Mouse (Mus musculus) liver, embryonic 15.5 days (tissue): Measurements from ENCODE around the gene Letmd1. TPM values are rescaled to one million over a fixed set of nuclear protein-coding genes. Genes with fewer than 3 reads are reported as not detected.

ENCODE experiments used
- ATAC-seq: fragments of 200-750 bp; cut with Nextera tagmentation; 2 replicates; pipeline ENCODE4 v1.8.0; 2017; ENCODE audit warnings: moderate number of reproducible peaks, mild to moderate bottlenecking, moderate library complexity; ENCODE audit not compliant: insufficient read depth
- H3K27ac ChIP-seq: fragments of 300-500 bp; sonication (generic); replicated peaks from 2 replicates; pipeline ENCODE4 v1.5.1; 2015; ENCODE audit warnings: mild to moderate bottlenecking, inconsistent platforms
- H3K27me3 ChIP-seq: fragments of 300-500 bp; sonication (generic); 2 replicates; pipeline ENCODE4 v1.6.1; 2015; ENCODE audit warnings: mild to moderate bottlenecking, inconsistent platforms
- H3K36me3 ChIP-seq: fragments of 300-500 bp; sonication (generic); replicated peaks from 2 replicates; pipeline ENCODE4 v1.6.1; 2015; ENCODE audit warnings: moderate library complexity, mild to moderate bottlenecking, inconsistent platforms
- H3K4me1 ChIP-seq: fragments of 300-500 bp; sonication (generic); replicated peaks from 2 replicates; pipeline ENCODE4 v1.6.1; 2015; ENCODE audit warnings: inconsistent platforms
- H3K4me2 ChIP-seq: fragments of 300-500 bp; sonication (generic); 2 replicates; pipeline ENCODE4 v1.6.1; 2015; ENCODE audit warnings: moderate library complexity, mild to moderate bottlenecking, inconsistent platforms
- H3K4me3 ChIP-seq: fragments of 300-500 bp; sonication (generic); replicated peaks from 2 replicates; pipeline ENCODE4 v1.5.1; 2015; ENCODE audit warnings: mild to moderate bottlenecking, inconsistent platforms
- H3K9ac ChIP-seq: fragments of 300-500 bp; sonication (generic); 2 replicates; pipeline ENCODE4 v1.6.1; 2015; ENCODE audit warnings: moderate library complexity, mild to moderate bottlenecking, inconsistent platforms
- H3K9me3 ChIP-seq: fragments of 300-500 bp; sonication (generic); replicated peaks from 2 replicates; pipeline ENCODE4 v1.6.1; 2016; ENCODE audit warnings: inconsistent platforms
- WGBS: fragments of 180-500 bp; shearing (Covaris S2); methylation state at CpG from one replicate; pipeline ENCODE4 v1.1.7; 2015; ENCODE audit warnings: mixed read lengths; ENCODE audit not compliant: insufficient replicate concordance; 5-methylcytosine and 5-hydroxymethylcytosine counted together
- polyA plus RNA-seq: library from polyadenylated mRNA; unstranded; fragments of >200 nt; fragmentation: Nextera tagmentation; extraction: Ambion mirVana; gene quantifications from 2 replicates; pipeline ENCODE4 v1.2.1, GENCODE M21; 2015

Gene Letmd1
- polyA plus RNA-seq, 1 experiment from 2014 or later: 11.9 TPM

DNA sequence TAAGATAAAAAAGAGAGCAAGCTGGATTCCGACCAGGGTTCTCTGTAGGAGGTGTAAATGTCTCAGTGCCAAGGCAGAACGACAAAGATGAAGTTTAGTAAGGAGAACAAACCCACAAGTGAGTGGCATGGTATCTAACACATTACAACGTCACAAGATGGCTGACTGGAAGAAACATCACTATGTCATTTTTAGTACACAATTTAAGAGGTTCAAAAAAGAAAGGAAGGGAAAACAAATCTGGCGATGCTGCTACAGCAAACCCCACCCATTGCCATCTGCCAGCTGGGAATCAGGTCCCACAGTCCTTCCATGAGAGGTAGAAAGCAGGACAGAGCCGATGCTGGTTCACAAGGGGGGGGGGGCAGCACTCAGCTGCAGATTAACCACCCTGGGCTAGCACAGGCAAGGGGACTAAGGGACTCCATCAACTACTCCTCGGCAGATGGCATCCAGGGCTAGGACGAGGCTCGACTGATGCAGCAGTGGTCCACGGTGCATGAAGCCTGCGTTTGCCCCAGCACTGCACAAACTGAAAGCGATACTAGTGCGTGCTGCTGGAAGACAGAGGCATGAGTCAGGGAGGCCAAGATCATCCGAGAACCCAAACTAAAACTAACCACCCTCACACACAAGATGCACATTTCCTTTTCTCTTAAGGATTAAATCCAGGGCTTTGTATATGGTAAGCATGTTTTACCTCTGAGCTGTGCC lies 39.8 kb downstream of the Letmd1 start:
- Histone ChIP-seq H3K9me3 (no peaks in the 10 kb centered on the region), H3K4me1 (no peaks in the 10 kb centered on the region), H3K27ac (no peak overlapping the region), H3K36me3 (peaks cover 26% of the 10 kb centered on the region), H3K4me3 (no peak overlapping the region), H3K4me2 (no peak overlapping the region), H3K27me3 (no peaks in the 10 kb centered on the region), H3K9ac (no peak overlapping the region)
- WGBS: 84% methylated on average over 13 of the region's 13 CpGs
- ATAC-seq: no peak

DNA sequence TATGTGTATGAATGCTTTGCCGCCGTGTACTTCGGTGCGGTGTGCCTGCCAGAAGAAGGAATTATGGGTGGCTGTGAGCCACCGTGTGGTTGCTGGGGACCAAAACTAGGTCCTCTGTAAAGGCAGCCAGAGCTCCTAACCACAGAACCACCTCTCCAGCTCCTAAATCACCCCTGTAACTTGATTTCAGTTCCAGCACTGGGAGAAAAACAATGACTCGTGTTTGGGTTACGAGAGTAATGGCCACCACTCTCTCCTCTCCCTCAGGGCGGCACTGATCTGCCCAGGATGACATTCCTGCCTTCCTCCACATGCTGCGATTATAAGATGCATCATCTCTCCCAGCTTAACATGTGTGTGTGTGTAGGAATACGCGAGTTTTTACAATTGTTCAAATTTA lies 41.2 kb downstream of the Letmd1 start:
- Histone ChIP-seq H3K4me1 (no peaks in the 10 kb centered on the region), H3K9ac (no peak overlapping the region), H3K9me3 (no peaks in the 10 kb centered on the region), H3K4me2 (no peak overlapping the region), H3K36me3 (peaks cover 27% of the 10 kb centered on the region), H3K27ac (no peak overlapping the region), H3K4me3 (no peak overlapping the region), H3K27me3 (no peaks in the 10 kb centered on the region)
- WGBS: 85% methylated on average over 11 of the region's 11 CpGs
- ATAC-seq: no peak

DNA sequence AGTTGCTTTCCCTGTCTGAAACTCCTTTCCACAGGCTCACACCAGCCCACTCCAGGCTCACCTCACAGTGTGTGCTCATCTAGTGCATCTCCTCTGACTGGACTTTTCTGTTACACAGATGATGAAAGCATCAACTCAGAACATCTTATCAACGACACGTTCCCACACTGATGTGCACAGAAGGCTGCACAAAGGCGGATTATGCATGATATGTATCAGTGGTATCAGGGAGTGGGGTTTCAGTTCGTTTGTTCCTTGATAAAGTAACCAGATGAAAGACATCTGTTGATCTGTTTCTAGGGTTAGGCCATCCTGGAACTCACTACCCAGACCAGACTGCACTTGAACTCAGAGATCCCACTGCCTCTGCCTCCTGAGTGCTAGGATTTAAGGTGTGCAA lies 44.6 kb downstream of the Letmd1 start:
- H3K4me1 ChIP-seq: no peaks in the 10 kb centered on the region
- ATAC-seq: no peak
- no peaks in the 10 kb centered on the region for H3K27me3 ChIP-seq
- H3K4me3 ChIP-seq: no peak overlapping the region
- no peak overlapping the region for H3K9ac ChIP-seq
- H3K27ac ChIP-seq: no peak overlapping the region
- H3K36me3 ChIP-seq: peaks cover 32% of the 10 kb centered on the region
- WGBS: 53% methylated on average over 4 of the region's 4 CpGs
- no peaks in the 10 kb centered on the region for H3K9me3 ChIP-seq
- H3K4me2 ChIP-seq: no peak overlapping the region

DNA sequence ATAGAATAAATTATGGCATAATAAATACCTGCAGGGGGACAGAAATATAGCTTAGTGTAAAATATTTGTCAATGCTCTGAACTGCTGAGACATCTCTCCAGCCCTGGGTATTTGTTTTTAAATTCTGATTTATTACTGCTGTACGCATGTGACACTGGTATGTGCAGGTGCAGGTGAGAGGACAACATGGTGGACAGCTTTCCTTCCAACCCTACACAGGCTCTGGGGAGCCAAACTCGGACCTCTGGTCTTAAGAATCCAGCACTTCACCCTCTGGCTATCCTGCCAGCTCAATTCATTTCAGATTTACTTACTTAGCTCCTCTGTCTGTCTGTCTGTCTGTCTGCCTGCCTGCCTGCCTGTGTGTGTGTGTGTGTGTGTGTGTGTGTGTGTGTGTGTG lies 46.3 kb downstream of the Letmd1 start:
- Histone ChIP-seq H3K4me3 (no peak overlapping the region), H3K36me3 (peaks cover 33% of the 10 kb centered on the region), H3K27ac (no peak overlapping the region), H3K4me1 (no peaks in the 10 kb centered on the region), H3K9me3 (no peaks in the 10 kb centered on the region), H3K9ac (no peak overlapping the region), H3K27me3 (no peaks in the 10 kb centered on the region), H3K4me2 (no peak overlapping the region)
- WGBS: 67% methylated on average over 2 of the region's 2 CpGs
- ATAC-seq: no peak

DNA sequence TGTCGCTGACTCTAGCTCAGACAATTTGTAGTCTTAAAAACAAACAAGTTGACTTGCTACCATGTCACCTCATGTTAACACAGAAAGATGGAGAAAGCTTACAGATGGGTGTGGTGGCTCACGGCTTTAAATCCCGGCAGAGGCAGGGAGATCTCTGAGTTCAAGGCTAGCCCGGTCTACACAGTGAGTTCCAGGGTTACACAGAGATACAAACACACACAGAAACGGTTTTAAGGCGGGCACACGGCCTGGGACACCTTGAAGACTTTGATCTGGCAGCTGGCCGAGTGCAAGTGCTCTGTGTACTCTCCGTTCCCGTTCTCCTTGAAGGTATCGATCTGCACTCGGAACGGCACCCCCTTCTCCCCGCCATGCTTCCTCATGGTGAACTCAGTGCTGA lies 51.5 kb downstream of the Letmd1 start:
- Histone ChIP-seq H3K4me3 (no peak overlapping the region), H3K27ac (no peak overlapping the region), H3K9me3 (no peaks in the 10 kb centered on the region), H3K9ac (no peak overlapping the region), H3K27me3 (no peaks in the 10 kb centered on the region), H3K4me1 (no peaks in the 10 kb centered on the region), H3K4me2 (no peak overlapping the region), H3K36me3 (peaks cover 6% of the 10 kb centered on the region; the same call in 1 of the 2 replicates)
- ATAC-seq: no peak
- WGBS: 78% methylated on average over 14 of the region's 14 CpGs

DNA sequence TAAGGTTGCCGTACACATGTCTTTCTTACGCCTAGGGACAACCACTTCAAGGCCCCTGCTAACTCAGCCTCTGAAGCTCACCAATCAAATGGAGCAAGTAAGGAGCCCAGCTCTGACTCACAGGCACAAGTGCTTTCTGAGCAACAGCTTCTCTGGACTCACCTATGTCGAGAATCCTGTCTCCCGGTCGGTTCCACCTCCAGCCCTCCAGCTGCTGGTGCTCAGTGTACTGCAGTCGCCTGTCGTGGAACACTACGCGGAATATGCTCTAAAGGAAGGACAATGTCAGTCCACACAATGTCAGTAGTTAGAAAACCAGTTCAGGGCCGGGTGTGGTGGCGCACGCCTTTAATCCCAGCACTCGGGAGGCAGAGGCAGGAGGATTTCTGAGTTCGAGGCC lies 56.6 kb downstream of the Letmd1 start:
- Histone ChIP-seq H3K4me3 (no peak overlapping the region), H3K4me1 (no peaks in the 10 kb centered on the region), H3K4me2 (no peak overlapping the region), H3K9me3 (no peaks in the 10 kb centered on the region), H3K27ac (no peak overlapping the region), H3K27me3 (no peaks in the 10 kb centered on the region), H3K36me3 (no peaks in the 10 kb centered on the region), H3K9ac (no peak overlapping the region)
- no peak for ATAC-seq
- 82% methylated on average over 14 of the region's 14 CpGs for WGBS

DNA sequence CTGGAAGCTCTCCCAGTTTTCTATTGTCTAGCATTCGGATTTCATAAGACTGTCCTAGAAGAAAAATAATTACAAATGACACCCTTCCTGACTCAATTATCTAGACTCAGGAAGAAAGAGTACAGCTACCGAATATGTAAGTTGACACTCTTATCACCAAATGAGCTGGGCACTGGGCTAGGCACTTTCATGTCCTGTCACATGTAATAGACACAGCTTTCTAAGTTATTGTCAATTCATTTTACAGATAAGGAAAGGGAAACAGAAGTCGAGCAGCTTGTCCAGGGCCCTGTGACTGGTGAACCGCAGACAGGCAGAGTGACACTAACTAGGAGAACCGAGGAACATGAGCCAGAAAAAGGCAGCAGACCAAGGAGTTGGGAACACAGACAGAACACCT lies 59.1 kb downstream of the Letmd1 start:
- no peaks in the 10 kb centered on the region for H3K36me3 ChIP-seq
- no peak for ATAC-seq
- no peaks in the 10 kb centered on the region for H3K4me1 ChIP-seq
- H3K9ac ChIP-seq: no peak overlapping the region
- H3K4me2 ChIP-seq: no peak overlapping the region
- WGBS: 35% methylated on average over 5 of the region's 5 CpGs
- H3K4me3 ChIP-seq: no peak overlapping the region
- no peaks in the 10 kb centered on the region for H3K9me3 ChIP-seq
- no peaks in the 10 kb centered on the region for H3K27me3 ChIP-seq
- no peak overlapping the region for H3K27ac ChIP-seq

Other genes with a start within 250 kb of the Letmd1 start
- gene Atf1, start 241.2 kb upstream of the Letmd1 start, polyA plus RNA-seq: 33.4 and 34.4 TPM in 2 replicates
- not detected in 2 replicates for gene Tmprss12, start 188.2 kb upstream of the Letmd1 start, polyA plus RNA-seq
- 8.9 and 9.7 TPM in 2 replicates for gene Mettl7a1, start 164.9 kb upstream of the Letmd1 start, polyA plus RNA-seq
- gene Mettl7a3, start 134.1 kb upstream of the Letmd1 start, polyA plus RNA-seq: not detected in 2 replicates
- gene Methig1, start 115.9 kb upstream of the Letmd1 start, polyA plus RNA-seq: 0.17 and 0.25 TPM in 2 replicates
- gene Mettl7a2, start 115.8 kb upstream of the Letmd1 start, polyA plus RNA-seq: not detected in 2 replicates
- not detected in 2 replicates for gene Higd1c, start 104.5 kb upstream of the Letmd1 start, polyA plus RNA-seq
- gene Gm5475, start 46.9 kb upstream of the Letmd1 start, polyA plus RNA-seq: 0.05 TPM in 2 replicates
- gene Slc11a2, start 44.0 kb upstream of the Letmd1 start, polyA plus RNA-seq: 39.7 and 43.9 TPM in 2 replicates
- 0.81 and 0.97 TPM in 2 replicates for gene Csrnp2, start 26.5 kb downstream of the Letmd1 start, polyA plus RNA-seq
- gene Tfcp2, start 83.0 kb downstream of the Letmd1 start, polyA plus RNA-seq: 3.7 and 4.1 TPM in 2 replicates
- 0.14 and 0.37 TPM in 2 replicates for gene Pou6f1, start 131.0 kb downstream of the Letmd1 start, polyA plus RNA-seq
- 145 and 148 TPM in 2 replicates for gene Dazap2, start 146.3 kb downstream of the Letmd1 start, polyA plus RNA-seq
- gene Smagp, start 167.9 kb downstream of the Letmd1 start, polyA plus RNA-seq: 9.3 and 10.8 TPM in 2 replicates
- gene Bin2, start 200.5 kb downstream of the Letmd1 start, polyA plus RNA-seq: 18.2 and 22.2 TPM in 2 replicates
- 17.0 and 22.6 TPM in 2 replicates for gene Cela1, start 218.9 kb downstream of the Letmd1 start, polyA plus RNA-seq